Mouse (Mus musculus): ENCODE measurements around the gene Ipo7. TPM values are rescaled to one million over a fixed set of nuclear protein-coding genes. Genes with fewer than 3 reads are reported as not detected.
"Not testable (repeated sequence)": the region's sequence is repeated elsewhere in the genome, so short reads cannot be mapped to it uniquely, and the experiment has no call there.

Gene Ipo7
- total and polyA plus RNA-seq, 3 experiments, result 34.9 to 84.7 (median 79.8) TPM

GRCm38 (mm10) chr7:110018631-110019482 is 783 bp downstream of the Ipo7 start:
- DNase-seq, result peak; percentile 78

GRCm38 (mm10) chr7:110023553-110023952 is 5.5 kb downstream of the Ipo7 start:
- no peak for DNase-seq

- DNase-seq, result no peak
These were observed 8.5 kb downstream of the Ipo7 start for GRCm38 (mm10) chr7:110026594-110026993.

- no peak for DNase-seq
These were observed 10.8 kb downstream of the Ipo7 start for GRCm38 (mm10) chr7:110028826-110029225.

GRCm38 (mm10) chr7:110030342-110030741 is 12.3 kb downstream of the Ipo7 start:
- no peak for DNase-seq

- not testable (repeated sequence) for DNase-seq
These were observed 39.6 kb downstream of the Ipo7 start for GRCm38 (mm10) chr7:110057723-110058122.

- DNase-seq, result no peak
These were observed 41.2 kb downstream of the Ipo7 start for GRCm38 (mm10) chr7:110059092-110059785.

GRCm38 (mm10) chr7:110060106-110060668 is 42.1 kb downstream of the Ipo7 start:
- no peak for DNase-seq

GRCm38 (mm10) chr7:110060669-110061198 is 42.7 kb downstream of the Ipo7 start:
- DNase-seq, result no peak

- peak; percentile 100 for DNase-seq
These were observed 43.2 kb downstream of the Ipo7 start, which contains the start of gene Zfp143 for GRCm38 (mm10) chr7:110061199-110061751. Gene Zfp143, plus strand, starts transcription at chr7:110061217.

GRCm38 (mm10) chr7:110061752-110062273 is 43.7 kb downstream of the Ipo7 start:
- DNase-seq, result peak; percentile 95

GRCm38 (mm10) chr7:110063731-110064130 is 45.7 kb downstream of the Ipo7 start:
- DNase-seq, result no peak

- DNase-seq, result no peak
These were observed 51.0 kb downstream of the Ipo7 start for GRCm38 (mm10) chr7:110069070-110069469.

- peak; percentile 36 for DNase-seq
These were observed 60.1 kb downstream of the Ipo7 start for GRCm38 (mm10) chr7:110078168-110078567.

GRCm38 (mm10) chr7:110083386-110084165 is 65.5 kb downstream of the Ipo7 start:
- peak; percentile 30 for DNase-seq

GRCm38 (mm10) chr7:110085217-110085616 is 67.1 kb downstream of the Ipo7 start:
- DNase-seq, result no peak

- no peak for DNase-seq
These were observed 69.8 kb downstream of the Ipo7 start for GRCm38 (mm10) chr7:110087914-110088313.

GRCm38 (mm10) chr7:110091670-110092069 is 73.6 kb downstream of the Ipo7 start:
- no peak for DNase-seq

GRCm38 (mm10) chr7:110096332-110096731 is 78.3 kb downstream of the Ipo7 start:
- no peak for DNase-seq

GRCm38 (mm10) chr7:110097106-110097793 is 79.2 kb downstream of the Ipo7 start:
- DNase-seq, result peak; percentile 12
